Mouse (Mus musculus) erythroblast, embryonic 14.5 days (primary cell): ENCODE results near the gene Htr1d.

Experiments used
- GATA1 ChIP-seq: IDR thresholded peaks from 2 replicates; pipeline ENCODE4 v1.6.1; 2012; ENCODE audit warnings: low read length, inconsistent platforms, mixed read lengths
- TAL1 ChIP-seq: IDR thresholded peaks from 3 replicates; pipeline ENCODE4 v1.6.1; 2012; ENCODE audit warnings: low read length, inconsistent platforms, mixed read lengths

- TF ChIP-seq TAL1 (no peak), GATA1 (no peak)
These were observed 4.4 kb upstream of the Htr1d start for GRCm38 (mm10) chr4:136418962-136419361.
